Mouse (Mus musculus) heart, embryonic 13.5 days (tissue): Measurements from ENCODE around the gene Fli1. TPM values are rescaled to one million over a fixed set of nuclear protein-coding genes. Genes with fewer than 3 reads are reported as not detected.

Experiments used
- ATAC-seq: fragments of 200-750 bp; cut with Nextera tagmentation; 2 replicates; pipeline ENCODE4 v1.8.0; 2017; ENCODE audit warnings: moderate TSS enrichment; ENCODE audit not compliant: insufficient number of reproducible peaks, low FRiP score, low TSS enrichment; ENCODE audit errors: extremely low read depth
- H3K27ac ChIP-seq: fragments of 300-500 bp; sonication (generic); replicated peaks from 2 replicates; pipeline ENCODE4 v1.5.1; 2015; ENCODE audit warnings: moderate library complexity, mild to moderate bottlenecking, inconsistent platforms
- H3K27me3 ChIP-seq: fragments of 300-500 bp; sonication (generic); replicated peaks from 2 replicates; pipeline ENCODE4 v1.6.1; 2015; ENCODE audit warnings: mild to moderate bottlenecking, inconsistent platforms
- H3K36me3 ChIP-seq: fragments of 300-500 bp; sonication (generic); 2 replicates; pipeline ENCODE4 v1.6.1; 2015; ENCODE audit warnings: mild to moderate bottlenecking, inconsistent platforms
- H3K4me1 ChIP-seq: fragments of 300-500 bp; sonication (generic); 2 replicates; pipeline ENCODE4 v1.6.1; 2015; ENCODE audit warnings: inconsistent platforms
- H3K4me2 ChIP-seq: fragments of 300-500 bp; sonication (generic); 2 replicates; pipeline ENCODE4 v1.6.1; 2015; ENCODE audit warnings: inconsistent platforms, mild to moderate bottlenecking, moderate library complexity
- H3K4me3 ChIP-seq: fragments of 300-500 bp; sonication (generic); 2 replicates; pipeline ENCODE4 v1.5.1; 2015; ENCODE audit warnings: moderate library complexity, mild to moderate bottlenecking, inconsistent platforms
- H3K9ac ChIP-seq: fragments of 300-500 bp; sonication (generic); 2 replicates; pipeline ENCODE4 v1.6.1; 2015; ENCODE audit warnings: inconsistent platforms, mild to moderate bottlenecking, moderate library complexity
- H3K9me3 ChIP-seq: fragments of 300-500 bp; sonication (generic); 2 replicates; pipeline ENCODE4 v1.6.1; 2016; ENCODE audit warnings: inconsistent platforms
- WGBS: fragments of 180-500 bp; shearing (Covaris S2); methylation state at CpG from one replicate; pipeline ENCODE4 v1.1.7; 2015; ENCODE audit warnings: mixed read lengths; 5-methylcytosine and 5-hydroxymethylcytosine counted together
- polyA plus RNA-seq: library from polyadenylated mRNA; unstranded; fragments of >200 nt; fragmentation: Nextera tagmentation; extraction: Ambion mirVana; gene quantifications from 2 replicates; pipeline ENCODE4 v1.2.1, GENCODE M21; 2015

The Fli1 gene
- polyA plus RNA-seq, 1 experiment from 2014 or later, result 18.3 TPM

DNA sequence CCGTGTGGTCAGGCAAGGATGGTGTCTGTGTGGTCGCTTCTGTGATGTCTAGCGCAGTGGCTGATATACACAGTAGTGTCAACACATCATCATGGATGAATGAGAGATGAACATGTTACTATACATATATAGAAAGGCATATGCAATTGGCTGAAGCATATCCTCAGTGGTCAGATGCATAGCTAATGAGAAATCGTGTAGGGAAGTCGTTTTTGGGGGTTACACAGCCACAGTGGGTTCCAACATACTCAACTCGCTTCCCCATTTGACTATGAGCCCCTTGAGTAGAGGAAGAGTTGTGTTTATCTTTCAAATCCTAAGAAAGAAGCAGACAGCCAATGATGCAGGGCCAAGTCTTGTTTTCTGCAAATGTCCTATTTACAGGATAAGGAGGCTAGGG lies 149.9 kb downstream of the Fli1 start:
- Histone ChIP-seq H3K36me3 (no peaks in the 10 kb centered on the region), H3K27me3 (no peaks in the 10 kb centered on the region), H3K4me2 (no peak overlapping the region), H3K27ac (no peak overlapping the region), H3K9ac (no peak overlapping the region), H3K4me3 (no peak overlapping the region), H3K4me1 (peaks cover 7% of the 10 kb centered on the region), H3K9me3 (no peaks in the 10 kb centered on the region)
- ATAC-seq, result no peak
- 72% methylated on average over 6 of the region's 6 CpGs for WGBS

DNA sequence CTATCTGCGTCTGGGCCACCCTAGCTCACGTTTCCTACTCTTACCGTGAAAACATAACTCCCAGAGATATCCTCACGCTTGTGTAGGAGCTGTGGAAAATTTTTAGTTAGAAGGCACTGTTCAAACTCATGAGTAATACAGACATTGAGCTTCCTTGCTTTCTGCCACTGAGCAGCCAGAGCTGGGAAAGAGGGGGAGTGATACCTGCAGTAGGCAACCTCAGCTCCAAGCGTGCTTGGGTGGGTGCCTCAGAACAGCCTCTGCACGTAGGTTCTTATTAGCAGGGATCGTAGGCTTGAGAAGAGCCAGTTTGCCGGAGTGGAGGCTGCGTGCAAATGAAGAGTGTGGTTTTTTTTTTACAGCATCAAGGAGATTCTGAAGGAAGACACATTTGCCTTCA lies 151.0 kb downstream of the Fli1 start:
- WGBS, result 61% methylated on average over 9 of the region's 9 CpGs
- Histone ChIP-seq H3K9me3 (no peaks in the 10 kb centered on the region), H3K9ac (no peak overlapping the region), H3K27me3 (no peaks in the 10 kb centered on the region), H3K4me3 (no peak overlapping the region), H3K27ac (no peak overlapping the region), H3K4me2 (no peak overlapping the region), H3K4me1 (peaks cover 7% of the 10 kb centered on the region), H3K36me3 (no peaks in the 10 kb centered on the region)
- ATAC-seq, result no peak

DNA sequence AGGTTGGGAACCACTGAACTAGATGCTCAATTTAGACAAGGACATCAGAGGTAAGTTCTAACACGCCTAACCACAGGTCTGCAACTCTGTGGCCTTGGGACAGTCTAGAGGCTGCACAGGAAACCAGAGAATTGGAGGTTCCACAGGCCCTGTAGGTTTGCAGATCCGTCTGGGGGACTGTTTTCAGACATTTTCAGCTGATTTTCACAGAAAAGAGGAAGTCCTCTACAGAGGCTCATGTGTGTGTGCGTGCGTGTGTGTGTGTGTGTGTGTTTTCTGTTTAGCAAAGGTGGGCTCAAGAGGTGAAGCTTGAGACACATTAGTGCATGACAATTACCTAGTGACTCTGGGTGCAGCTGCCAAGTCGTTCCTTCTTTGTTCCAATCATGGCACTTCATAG lies 151.6 kb downstream of the Fli1 start:
- H3K4me1 ChIP-seq, result peaks cover 7% of the 10 kb centered on the region
- no peak overlapping the region for H3K27ac ChIP-seq
- no peak overlapping the region for H3K9ac ChIP-seq
- ATAC-seq, result no peak
- no peaks in the 10 kb centered on the region for H3K27me3 ChIP-seq
- no peaks in the 10 kb centered on the region for H3K36me3 ChIP-seq
- 74% methylated on average over 5 of the region's 5 CpGs for WGBS
- H3K4me2 ChIP-seq, result no peak overlapping the region
- H3K4me3 ChIP-seq, result no peak overlapping the region
- H3K9me3 ChIP-seq, result no peaks in the 10 kb centered on the region

DNA sequence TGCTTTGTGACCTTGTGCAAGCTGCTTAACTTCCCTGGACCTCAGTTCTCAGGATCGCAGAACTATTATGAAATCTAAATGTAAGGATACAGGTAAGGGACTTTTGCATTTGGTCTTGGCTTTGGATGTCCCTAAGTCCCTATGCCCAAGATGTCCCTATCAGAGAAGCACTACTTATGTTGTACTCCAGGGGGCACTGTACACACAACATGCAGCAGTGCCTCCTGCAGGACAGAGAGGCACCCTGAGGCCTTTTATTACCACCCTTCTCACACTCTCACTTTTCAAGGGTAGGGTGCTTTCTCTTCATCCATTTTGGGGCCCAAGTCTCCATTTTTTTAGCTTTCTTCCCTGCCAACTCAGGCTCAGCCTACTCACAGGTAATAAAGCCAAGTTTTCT lies 154.5 kb downstream of the Fli1 start:
- H3K9ac ChIP-seq, result no peak overlapping the region
- peaks cover 7% of the 10 kb centered on the region for H3K4me1 ChIP-seq
- H3K27me3 ChIP-seq, result no peaks in the 10 kb centered on the region
- no peak overlapping the region for H3K4me3 ChIP-seq
- no peak overlapping the region for H3K4me2 ChIP-seq
- no peaks in the 10 kb centered on the region for H3K9me3 ChIP-seq
- H3K27ac ChIP-seq, result no peak overlapping the region
- H3K36me3 ChIP-seq, result no peaks in the 10 kb centered on the region
- 88% methylated on average over 1 of the region's 1 CpGs for WGBS
- no peak for ATAC-seq

DNA sequence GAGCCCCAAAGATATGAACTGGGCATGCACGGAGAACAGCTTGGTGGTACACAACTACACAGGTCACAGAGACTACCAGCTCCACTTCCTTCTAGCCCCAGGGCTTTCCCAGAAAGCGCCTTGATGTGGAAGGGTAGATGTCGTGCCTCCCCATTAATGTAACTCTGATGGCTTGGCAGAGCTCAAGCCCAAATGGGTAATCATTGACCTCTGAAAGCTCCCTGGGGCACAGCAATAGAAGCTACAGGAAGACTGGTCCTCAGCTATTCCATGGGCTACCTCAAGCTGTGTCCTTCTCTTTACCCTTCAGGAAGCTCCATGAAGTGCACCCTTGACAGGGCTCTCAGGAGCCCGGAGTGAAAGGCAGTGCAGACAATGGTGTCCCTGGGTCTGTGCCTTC lies 157.8 kb downstream of the Fli1 start:
- 78% methylated on average over 4 of the region's 4 CpGs for WGBS
- Histone ChIP-seq H3K27ac (no peak overlapping the region), H3K27me3 (no peaks in the 10 kb centered on the region), H3K4me1 (peaks cover 7% of the 10 kb centered on the region), H3K9me3 (no peaks in the 10 kb centered on the region), H3K4me3 (no peak overlapping the region), H3K36me3 (no peaks in the 10 kb centered on the region), H3K4me2 (no peak overlapping the region), H3K9ac (no peak overlapping the region)
- ATAC-seq, result no peak

DNA sequence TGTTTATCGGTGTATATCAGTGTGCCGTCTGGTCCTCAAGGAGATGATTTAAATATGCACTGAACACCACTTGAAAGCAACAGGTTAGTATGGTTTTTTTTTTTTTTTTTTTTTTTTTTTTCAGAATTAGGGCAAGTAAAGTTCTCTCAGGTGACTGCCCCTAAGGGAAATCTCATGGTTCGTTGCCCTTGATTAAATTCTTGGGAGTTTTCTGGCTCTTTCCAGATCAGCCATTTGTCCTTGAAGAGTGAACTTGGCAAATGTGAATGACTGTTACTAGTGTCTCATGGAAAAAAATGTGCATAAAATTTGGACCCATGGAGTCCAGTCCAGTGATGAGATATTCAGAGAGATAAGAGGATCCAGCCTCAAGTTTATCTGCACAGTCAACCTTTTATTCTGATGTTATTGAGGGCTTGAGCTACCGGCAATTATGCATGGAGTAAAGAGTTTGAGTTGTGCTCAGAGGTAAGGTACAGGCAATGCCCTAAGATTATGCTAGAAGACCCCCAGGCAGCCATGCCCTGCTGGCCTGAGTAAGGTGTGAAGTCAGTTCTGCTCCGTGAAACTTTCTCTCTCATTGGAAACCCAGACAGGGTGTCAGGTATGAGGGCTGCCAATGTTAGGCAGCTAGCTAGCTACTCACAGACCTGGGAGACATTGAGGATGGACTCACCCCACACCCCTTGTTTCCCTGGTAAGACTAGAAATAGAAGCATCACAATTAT lies 165.6 kb downstream of the Fli1 start:
- Histone ChIP-seq H3K27ac (no peak overlapping the region), H3K9me3 (no peaks in the 10 kb centered on the region)
- ATAC-seq, result no peak

DNA sequence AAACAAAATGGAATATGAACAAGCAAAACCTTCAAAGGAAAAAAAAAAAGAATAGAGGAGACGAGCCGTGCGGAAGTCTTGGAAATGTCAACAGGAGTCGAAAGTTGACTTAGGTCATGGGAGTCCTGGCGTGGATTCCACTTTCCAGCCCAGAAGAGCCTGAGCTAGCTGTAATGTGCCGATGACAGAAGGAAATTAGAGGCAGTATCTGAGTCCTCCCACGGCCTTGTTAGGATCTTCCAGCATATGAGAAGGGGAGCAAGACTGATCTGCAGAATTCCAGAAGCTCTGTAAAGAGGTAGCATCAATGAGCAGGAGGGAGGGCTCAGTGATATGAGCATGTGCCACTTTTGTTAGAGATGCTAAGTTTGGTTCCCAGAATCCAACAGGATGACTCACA lies 166.6 kb downstream of the Fli1 start:
- Histone ChIP-seq H3K9ac (no peak overlapping the region), H3K27ac (0 out of 2 replicates have a peak overlapping the region, but pooled peaks have one; percentile 15), H3K9me3 (no peaks in the 10 kb centered on the region), H3K36me3 (no peaks in the 10 kb centered on the region), H3K4me3 (no peak overlapping the region), H3K4me2 (no peak overlapping the region), H3K27me3 (no peaks in the 10 kb centered on the region), H3K4me1 (peaks cover 13% of the 10 kb centered on the region)
- 58% methylated on average over 7 of the region's 7 CpGs for WGBS
- ATAC-seq, result no peak

More for the DNA sequence above, 165.6 kb downstream of the Fli1 start:
- peaks cover 13% of the 10 kb centered on the region for H3K4me1 ChIP-seq
- H3K27me3 ChIP-seq, result no peaks in the 10 kb centered on the region
- no peak overlapping the region for H3K9ac ChIP-seq
- H3K4me2 ChIP-seq, result no peak overlapping the region
- no peaks in the 10 kb centered on the region for H3K36me3 ChIP-seq
- 73% methylated on average over 5 of the region's 5 CpGs for WGBS
- H3K4me3 ChIP-seq, result no peak overlapping the region

DNA sequence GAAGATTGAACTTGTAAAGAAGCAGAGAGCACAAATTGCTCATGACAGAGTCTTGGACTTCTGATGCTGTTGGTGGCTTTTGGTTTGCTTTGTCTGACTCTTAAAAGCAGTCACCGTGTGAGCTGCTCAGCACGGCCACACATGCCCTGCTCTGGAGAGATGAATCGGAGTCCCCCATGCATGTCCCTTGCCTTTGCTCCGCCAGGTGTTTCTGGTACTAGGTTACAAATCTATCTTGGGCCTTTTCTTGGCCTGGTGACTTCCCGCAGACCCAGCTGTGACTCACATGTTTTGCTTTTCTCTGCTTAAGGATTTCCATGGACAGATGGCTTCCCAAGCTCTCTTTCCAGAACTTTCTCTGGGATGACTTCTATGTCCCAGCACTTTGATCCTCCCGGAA lies 169.0 kb downstream of the Fli1 start:
- Histone ChIP-seq H3K4me3 (no peak overlapping the region), H3K9me3 (no peaks in the 10 kb centered on the region), H3K36me3 (no peaks in the 10 kb centered on the region), H3K27ac (no peak overlapping the region), H3K9ac (no peak overlapping the region), H3K27me3 (no peaks in the 10 kb centered on the region), H3K4me1 (peaks cover 13% of the 10 kb centered on the region), H3K4me2 (no peak overlapping the region)
- ATAC-seq, result no peak
- WGBS, result 88% methylated on average over 6 of the region's 6 CpGs

Other genes starting within 250 kb of the Fli1 start
- gene Kcnj5, start 198.5 kb downstream of the Fli1 start, polyA plus RNA-seq, result 19.8 and 21.0 TPM in 2 replicates
- gene Kcnj1, start 170.4 kb downstream of the Fli1 start, polyA plus RNA-seq, result not detected in 2 replicates
- gene Ets1, start 93.4 kb upstream of the Fli1 start, polyA plus RNA-seq, result 46.9 and 48.3 TPM in 2 replicates